Mouse (Mus musculus) olfactory bulb, adult 2 months (tissue): ENCODE measurements around the gene Lamtor1.

Experiments
- CTCF ChIP-seq: fragments of 200-500 bp; IDR thresholded peaks from 2 replicates; pipeline ENCODE4 v1.5.1; 2012; ENCODE audit warnings: low read depth, mild to moderate bottlenecking, low read length, moderate library complexity; ENCODE audit not compliant: insufficient read depth
- POLR2A ChIP-seq: fragments of 200-500 bp; IDR thresholded peaks from 2 replicates; pipeline ENCODE4 v1.6.1; 2012; ENCODE audit warnings: mild to moderate bottlenecking, low read depth, low read length, moderate library complexity; ENCODE audit not compliant: insufficient read depth

DNA sequence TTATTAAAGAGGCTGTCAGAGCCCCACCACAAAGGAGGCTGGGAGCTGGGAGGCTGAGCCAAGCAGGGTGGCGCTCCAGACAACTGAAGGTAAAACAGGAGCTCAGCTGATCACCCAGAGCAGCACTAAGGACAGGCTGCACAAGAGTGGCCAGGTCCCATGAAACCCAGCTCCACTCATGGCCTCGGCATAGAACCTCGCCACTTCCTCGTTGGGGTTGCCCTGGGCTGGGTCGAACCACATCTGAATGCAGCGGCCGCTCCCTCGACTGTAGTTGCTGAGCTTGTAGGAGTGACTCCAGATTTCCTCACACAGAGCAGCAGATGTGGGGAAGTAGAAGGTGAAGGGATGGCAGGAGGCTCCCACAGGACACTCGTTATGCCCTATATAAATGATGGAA, 47.3 kb upstream of the Lamtor1 start:
- TF ChIP-seq CTCF: no peak
- no peak for TF ChIP-seq POLR2A
